Mouse (Mus musculus) hindlimb bud, embryonic 11.5 days (tissue): ENCODE results near the gene Bcl9.
A peak's percentile ranks its signal among the peaks of the same experiment; 100 is the strongest.

Source experiments
- DNase-seq: peaks from one replicate; pipeline ENCODE4 v3.0.0-alpha.2; 2012; ENCODE audit warnings: low read depth, low spot score; ENCODE audit errors: extremely low spot score

Bcl9 gene

DNA sequence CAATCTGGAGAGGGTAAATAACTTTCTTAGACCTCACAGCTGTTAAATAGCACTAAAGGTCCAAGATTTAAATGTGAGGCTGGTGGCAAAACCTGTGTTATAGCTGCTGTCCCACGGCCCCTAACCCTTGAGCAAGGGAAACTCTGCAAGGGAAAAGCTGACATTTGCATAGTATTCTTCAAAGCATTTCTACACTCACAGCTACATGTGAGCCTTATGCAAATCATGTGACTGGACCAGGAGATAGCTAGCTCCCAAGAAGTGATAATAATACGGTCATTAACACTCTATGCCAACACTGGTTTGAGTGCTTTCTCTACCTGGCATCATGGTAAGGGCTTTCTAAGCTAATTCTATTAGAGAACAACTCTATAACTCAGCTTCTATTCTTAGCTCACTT, 60.3 kb downstream of the Bcl9 start:
- DNase-seq: no peak

DNA sequence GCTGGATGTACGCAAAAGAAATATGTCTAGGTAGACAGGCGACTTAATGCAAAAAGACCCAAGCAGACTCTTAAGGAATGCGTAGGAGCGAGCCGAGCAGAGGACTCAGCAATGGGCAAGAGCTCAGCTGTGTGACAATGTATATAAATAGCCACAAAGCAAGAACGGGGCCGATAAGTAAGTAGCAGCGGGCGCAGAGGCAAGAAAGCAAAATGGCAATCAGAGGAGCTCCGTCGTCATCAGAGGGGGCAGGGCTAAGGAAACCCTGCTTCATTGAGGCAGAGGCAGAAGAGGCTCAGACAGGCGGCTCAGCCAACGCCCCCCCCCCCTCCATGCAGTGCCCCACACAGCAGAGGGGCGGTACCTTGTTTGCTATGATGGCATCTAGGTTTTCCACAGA, 62.9 kb downstream of the Bcl9 start:
- DNase-seq: no peak

DNA sequence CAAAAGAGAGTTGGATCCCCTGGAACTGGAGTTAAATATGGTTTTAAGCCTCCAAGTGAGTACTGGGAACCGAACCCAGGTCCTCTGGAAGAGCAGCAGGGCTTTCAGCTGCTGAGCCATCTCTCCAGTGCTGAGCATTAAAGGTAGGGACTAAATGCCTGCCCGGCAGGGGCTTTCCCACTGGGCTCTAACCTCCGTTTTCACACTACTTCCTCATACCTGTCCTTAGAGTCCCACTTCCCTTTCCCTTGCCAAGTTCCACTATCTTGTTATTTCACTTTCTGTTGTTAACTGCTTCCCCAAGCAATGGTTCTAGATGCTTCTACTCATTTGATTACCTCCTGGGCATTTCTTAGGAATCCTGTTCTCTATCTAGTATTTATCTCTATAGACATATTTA, 65.4 kb downstream of the Bcl9 start:
- DNase-seq: no peak

DNA sequence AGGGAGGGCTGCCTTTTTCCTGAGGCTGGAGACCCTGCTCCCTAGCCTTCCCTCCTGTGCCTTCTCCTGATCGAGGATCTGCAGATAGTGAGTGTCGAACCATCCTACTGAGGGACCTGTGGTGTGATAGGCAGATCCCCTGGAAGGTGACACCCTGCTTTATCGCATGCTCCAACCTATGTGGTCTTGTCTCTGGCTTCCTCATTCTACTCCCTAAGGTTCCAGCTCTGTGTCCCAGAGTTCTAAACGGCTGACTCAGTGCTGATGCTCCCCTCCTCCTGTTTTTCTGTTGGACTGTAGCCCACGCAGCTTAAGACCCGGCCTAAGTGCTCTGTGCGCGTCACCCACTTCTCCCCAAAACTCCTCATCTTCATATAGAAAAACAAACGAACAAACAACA, 65.9 kb downstream of the Bcl9 start:
- DNase-seq: no peak

DNA sequence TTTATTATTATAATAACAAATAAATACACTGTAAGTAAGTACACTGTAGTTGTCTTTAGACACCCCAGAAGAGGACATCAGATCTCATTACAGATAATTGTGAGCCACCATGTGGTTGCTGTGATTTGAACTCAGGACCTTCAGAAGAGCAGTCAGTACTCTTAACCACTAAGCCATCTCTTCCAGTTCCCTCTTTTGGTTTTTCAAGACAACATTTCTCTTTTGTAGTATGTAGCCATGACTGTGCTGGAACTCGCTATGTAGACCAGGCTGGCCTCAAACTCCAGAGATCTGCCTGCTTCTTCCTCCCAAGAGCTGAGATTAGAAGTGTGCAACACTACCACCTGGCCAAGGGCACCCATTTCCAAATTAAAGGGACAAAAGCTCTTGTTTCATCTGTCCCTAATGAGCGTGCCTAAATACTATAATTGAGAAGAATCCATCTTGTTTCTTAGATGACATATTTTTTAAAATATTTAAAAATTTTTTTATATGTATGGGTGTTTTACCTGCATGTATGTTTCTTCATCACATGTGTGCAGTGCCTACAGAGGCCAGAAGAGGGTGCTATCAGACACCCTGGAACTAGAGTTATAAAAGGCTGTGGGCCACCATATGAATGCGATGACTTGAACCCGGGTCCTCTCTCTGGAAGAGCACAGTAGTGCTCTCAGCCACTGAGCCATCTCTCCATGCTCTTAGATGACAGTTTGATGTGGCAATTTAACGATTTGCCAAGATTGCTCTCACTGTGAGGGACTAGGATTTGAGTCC, 66.9 kb downstream of the Bcl9 start:
- DNase-seq: no peak

DNA sequence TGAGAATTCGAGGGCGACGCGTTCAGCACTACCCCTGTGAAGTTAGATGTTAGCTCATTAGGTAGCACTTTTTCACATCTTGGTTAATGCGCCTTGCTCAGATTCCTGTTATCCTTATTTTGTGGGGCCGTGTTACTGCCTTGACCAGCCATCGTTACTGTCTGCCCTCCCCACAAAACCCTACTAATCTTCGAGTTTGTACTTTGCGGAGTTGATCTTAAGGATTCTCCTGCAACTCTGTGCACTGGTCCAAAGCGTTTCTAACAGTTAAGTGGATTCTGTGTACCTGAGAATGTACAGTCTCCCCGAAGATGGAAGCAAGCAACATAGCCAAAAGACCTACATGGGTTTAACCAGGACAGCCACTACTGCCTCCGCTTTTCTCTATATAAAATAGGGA, 69.3 kb downstream of the Bcl9 start:
- DNase-seq: no peak

DNA sequence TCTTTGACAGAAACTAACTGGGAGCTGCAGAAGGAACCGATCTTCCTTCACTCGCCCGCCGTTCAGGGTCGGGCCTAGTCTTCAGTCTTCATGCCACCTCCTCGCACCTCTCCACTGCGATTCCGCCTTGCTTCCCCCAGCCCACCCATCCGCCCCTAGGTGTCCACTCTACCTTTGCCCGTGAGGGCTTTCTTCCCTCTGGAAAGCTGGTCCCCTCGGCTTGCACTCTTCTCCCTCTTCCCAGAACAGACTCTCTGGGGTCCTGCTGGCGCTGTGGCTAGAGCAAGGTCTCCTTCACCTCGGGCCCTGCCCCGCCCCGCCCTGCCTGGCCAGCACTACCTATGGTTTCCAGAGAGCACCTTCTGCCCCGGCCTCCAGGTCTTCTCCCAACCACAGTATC, 69.7 kb downstream of the Bcl9 start:
- DNase-seq: no peak

DNA sequence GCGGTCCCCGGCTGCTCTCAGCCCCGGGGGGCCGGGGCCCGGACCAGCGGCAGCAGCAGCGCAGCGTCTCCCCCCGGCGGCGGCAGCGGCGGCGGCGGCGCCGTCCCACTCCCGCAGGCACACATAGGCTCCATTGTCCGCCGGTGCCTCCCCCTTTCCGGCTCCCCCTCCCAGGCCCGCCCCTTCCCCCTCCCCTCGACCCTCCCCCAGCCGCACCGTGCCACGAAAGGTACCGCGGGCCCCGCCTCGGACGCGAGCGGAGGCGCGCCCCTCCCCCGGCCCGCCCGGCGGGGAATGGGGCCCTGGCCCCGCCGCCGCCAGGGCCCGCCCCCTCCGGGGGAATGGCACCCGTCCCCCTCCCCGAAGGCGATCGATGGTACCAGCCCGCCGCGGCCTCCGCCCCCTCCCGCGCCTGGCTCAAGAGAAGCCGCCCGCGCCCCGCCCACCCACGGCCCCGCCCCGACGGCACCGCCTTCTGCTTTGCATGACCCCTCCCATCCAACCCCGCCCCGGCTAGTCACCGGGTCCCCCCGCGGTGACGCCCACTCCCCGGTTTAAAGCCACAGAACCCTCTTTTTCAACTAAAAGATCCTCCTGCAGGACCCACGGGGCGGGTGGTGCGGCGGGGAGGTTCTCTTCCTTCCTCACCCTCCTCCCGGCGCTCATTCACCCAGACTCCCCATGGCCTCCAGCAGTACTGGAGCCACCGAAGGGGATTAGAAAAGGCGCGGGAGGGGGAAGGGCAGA, 70.3 kb downstream of the Bcl9 start:
- peak; percentile 60 for DNase-seq

DNA sequence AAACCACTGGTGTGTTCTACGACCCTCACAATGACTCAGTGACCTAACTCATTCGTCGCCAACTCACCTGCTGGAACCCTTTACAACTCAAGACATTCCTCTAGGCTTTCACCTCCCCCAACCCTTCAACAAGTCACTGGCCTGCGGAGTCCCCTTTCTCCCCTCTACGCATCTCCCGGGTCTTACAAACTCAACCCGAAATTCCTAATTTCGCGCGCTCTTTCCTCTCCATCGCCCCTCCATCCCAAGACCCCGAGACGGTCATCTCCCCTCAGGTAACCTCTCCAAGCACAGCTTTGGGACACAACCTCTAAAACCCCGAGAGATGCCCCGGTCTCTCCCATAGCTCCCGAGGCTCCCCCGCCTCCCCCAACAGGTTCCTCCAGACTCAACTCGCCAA, 71.0 kb downstream of the Bcl9 start:
- no peak for DNase-seq

DNA sequence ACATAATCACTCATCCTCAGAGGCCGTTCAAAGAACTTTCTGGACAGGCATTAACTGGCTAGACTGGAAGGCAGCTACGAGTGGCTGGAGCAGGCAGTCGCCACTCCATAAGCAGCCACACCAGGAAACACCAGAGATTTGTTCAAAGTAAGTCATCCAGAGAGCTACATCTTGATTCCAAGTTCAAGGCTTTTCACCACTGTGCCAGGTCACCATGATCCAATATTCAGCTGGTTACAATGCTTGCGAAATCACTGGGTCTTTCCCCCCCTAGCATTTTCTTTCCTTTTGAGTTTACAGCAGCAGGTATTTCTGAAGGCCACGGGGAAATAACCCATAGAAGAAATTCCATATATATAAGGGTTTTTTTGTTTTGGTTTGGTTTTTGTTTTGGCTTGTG, 72.5 kb downstream of the Bcl9 start:
- no peak for DNase-seq

DNA sequence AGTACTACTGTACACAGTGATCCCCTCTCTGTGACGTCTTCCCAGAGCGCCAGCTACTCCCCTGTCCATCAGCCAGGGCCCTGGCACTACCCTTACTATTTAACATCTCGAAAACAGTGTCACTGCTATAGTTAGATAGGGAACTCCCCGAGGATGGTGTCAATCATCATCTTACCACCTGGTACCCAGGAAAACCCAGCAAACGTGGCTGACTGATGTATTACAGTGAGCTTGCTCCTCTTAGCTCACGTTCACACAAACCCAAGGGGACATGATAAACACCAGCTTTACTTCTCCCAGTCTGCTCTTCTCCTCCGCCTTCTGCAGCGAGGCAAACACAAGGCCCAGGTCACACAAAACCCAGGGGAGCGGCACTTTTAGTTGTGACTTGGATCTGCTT, 74.5 kb downstream of the Bcl9 start:
- DNase-seq: no peak

DNA sequence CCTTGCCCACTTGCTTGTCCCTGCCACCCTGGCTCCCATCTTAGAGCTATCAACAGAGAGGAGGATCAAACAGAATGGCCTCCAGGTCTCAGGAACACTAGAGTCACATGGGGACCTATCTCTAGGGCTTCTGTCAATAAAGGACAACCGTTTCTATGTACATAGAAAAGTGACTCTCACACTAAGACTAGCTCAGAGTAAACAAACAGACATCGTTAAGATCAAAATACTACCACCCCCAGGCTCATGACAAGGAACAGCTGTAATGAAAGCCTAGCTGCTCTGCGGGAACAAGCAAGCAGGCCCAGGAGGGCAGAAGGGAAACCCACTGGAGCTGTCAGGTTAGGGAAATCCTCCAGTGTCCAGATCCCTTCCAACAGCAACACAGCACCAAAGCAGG, 82.2 kb downstream of the Bcl9 start:
- DNase-seq: no peak

DNA sequence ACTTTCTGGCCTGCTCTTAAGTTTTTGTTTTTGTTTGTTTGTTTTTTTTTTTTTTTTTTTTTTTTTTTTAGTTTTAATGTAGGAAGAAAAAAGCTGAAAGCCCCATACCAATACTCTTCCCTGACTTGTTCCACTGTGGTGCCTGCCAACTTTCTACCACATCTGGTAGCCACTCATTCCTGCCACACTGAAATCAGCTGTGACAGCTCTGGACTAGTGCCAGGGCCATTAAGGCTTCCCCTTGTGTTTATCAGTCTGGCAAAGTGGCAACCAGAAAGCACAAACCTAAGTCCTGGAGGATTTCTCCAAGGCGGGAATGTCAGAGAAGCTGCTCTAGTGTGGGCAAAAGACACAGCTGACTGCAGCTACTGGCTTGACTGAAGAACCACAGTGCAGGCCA, 83.3 kb downstream of the Bcl9 start:
- DNase-seq: no peak

DNA sequence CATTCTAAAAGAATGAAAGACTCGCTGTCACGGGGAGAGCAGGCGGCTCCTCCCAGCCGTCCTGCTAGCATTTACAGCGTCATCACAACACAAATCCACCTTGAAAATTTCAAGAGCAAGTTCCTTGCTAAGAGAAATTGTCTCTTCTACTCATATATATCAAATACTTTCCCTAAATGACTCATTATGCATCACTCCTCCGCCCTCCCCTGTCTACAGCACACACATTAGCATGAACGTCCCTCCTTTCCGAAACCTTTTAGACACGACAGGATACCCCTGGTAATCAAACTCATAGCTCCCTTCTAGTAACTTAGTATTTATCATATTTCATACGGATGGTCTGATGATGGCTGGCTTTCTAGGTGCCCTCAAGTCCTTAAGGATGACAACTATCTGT, 83.8 kb downstream of the Bcl9 start:
- no peak for DNase-seq

DNA sequence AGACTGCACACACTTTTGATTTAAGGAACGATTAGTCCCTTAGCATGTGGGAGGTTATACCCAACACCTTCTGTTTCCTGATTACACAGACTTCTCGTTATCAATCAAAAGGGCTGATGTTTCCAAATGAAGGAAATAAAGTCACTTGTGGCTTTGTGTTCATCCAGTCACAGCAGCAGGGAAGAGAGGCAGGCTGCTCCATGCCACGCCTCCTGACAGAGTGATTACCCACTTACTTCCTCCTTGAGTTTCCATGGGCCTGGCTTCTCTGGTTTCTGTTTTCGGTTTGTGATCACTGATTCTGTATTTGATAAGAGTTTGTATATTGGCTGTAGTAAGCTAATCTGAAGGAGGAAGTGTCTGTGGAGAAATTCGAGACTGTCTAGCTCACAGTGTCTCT, 86.5 kb downstream of the Bcl9 start:
- no peak for DNase-seq

DNA sequence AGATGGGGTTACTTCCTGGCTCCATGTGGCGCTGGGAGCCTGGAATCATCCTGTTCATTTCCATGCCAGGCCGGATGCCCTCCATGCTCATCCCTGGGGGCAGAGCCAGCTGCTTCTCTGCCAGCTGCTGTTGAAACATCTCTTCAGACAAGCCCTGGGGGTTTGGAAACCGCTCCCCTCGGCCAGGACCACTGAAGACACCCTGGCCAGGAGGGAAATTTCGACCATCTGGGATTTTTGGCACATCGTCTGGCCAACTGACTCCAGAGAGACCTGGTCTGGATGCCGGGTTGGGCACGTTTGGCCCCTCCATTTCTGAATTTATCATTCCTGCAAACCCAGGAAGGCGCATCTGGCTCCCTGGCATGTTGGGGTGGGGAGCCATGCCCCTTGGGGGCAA, 88.4 kb downstream of the Bcl9 start:
- no peak for DNase-seq

DNA sequence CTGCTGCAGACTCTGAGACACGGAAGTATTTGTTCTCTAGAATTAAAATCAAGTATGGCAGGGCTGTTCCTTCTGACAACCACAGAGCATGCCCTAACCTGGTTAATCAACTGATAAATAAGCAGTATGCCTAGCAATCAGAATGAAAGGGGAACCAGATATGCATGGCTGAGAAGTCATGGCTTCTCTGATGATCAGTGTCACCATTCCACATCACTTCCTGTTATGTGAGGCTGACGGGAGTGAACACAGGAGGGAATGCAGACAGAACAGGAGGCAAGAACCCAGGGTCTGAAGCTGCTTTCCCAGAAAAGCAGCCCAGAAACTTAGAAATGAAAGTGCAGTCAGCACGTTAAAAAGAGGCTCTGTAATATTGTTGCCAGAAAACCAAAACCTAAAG, 91.2 kb downstream of the Bcl9 start:
- DNase-seq: no peak

DNA sequence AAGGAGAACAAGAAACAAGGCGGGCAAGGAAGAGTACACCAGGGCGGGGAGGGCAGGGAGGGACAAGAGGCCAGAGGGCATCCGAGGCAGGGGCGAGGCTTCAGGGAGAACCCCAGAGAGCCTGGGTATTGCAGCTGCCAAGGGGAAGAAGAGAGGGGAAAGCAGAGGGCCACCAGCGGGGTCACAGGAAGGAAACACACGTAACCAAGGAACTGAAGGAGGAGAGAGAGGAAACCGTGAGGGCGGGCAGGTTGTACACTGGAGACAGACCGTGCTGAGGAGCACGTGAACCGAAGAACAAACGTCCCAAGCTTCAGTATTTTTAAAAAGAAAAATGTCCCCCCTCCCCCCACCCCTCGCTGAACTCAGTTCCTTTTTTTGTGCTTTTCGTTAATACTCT, 93.8 kb downstream of the Bcl9 start:
- DNase-seq: no peak

DNA sequence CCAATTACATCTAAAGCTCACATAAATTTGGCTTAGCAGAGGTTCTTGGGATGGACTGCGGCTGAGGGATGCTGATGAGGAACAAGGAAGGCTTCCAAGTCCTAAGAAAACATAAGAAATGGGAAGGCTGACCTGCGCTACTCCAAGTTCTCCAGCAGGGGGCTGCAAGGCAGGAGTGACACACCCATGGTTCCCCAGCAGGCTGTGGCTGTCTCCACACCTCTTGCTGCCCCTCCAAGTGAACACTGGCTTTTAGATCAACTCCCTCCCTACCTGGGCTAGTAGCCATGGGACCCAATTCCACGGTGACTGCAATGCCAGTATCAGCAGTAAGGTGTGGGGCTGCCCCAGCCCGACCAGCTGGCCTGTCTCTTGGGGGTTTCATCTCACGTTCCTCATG, 95.8 kb downstream of the Bcl9 start:
- DNase-seq: peak; percentile 37

DNA sequence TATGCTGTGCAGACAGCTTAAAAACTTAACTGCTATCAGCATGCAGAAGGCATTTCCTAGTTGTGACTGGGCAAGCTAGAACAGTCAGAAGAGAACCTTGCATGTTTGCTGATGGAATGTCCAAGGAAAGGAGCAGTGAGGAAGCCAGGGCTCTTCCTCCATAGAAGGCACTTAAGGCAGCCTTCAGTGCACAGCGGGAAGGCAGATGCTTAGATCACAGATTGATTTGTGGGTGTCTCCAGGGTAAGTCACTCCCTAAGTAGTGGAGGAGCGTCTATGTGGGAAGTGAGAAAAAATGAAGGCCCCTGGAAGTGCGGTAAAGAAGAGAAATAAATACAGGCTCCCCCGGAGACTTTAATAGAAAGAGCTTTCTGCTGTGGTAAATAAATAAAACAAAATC, 98.5 kb downstream of the Bcl9 start:
- no peak for DNase-seq

DNA sequence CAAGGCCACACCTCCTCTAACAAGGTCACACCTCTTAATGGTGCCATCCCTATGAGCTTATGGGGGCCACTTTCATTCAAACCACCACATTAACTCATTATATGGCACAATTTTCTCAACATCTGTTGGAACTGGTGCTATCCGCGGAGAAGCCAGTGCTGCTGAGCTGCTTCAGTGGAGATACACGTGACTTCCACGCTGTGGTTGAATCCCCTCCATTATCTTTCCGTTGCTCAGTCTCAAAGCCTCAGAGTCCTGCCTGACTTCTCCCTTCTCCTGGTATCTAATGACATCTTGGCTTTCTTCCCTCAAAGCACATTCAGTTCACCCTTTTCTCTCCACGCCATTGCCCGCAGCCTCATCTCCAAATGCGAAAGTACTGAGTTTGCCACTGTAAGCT, 101.1 kb downstream of the Bcl9 start:
- no peak for DNase-seq

DNA sequence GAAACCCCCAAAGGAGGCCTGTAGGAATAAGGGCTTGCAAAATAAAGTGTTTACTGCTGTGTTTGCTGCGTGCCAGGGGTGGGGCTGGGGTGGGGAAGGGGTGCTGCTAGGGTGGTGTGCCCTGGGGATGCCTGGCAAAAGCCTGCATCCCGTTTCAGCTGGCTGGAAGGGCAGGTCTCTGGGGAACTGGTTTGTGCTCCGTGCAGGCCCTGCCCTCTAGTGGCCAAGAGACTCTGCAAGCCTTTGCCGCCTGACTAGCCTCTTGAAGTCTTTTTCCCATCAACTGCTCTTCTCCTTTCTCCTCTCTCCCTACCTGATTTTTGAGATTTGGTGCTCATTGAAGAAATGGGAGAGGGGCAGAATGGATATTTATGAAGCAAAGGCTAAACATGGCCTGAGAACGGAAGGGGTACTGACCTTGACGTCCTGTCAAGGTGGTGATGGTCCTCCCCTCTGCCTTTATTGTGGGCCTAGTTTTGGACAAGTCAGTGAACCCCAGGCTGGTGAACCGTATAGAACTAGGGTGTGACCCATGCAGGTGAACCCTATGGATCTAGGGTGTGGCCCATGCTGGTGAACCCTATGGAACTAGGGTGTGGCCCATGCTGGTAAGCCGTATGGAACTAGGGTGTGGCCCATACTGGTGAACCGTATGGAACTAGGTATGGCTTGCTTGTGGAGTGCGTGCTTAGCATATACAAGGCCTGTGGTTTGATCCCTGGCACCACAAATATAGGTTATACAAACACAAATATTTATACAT, 112.4 kb downstream of the Bcl9 start:
- DNase-seq: no peak
